Mouse (Mus musculus) midbrain, embryonic 16.5 days (tissue): ENCODE data around the gene Caskin1. TPM values are rescaled to one million over a fixed set of nuclear protein-coding genes. Genes with fewer than 3 reads are reported as not detected.

Experiments
- ATAC-seq: fragments of 200-750 bp; cut with Nextera tagmentation; 2 replicates; pipeline ENCODE4 v1.8.0; 2017; ENCODE audit warnings: moderate TSS enrichment
- H3K27ac ChIP-seq: fragments of 300-500 bp; sonication (generic); 2 replicates; pipeline ENCODE4 v1.5.1; 2014; ENCODE audit warnings: mild to moderate bottlenecking, low read length, mixed read lengths
- H3K27me3 ChIP-seq: fragments of 300-500 bp; sonication (generic); 2 replicates; pipeline ENCODE4 v1.6.1; 2014; ENCODE audit warnings: low read depth, low read length, mixed read lengths; ENCODE audit not compliant: control insufficient read depth, insufficient read depth
- H3K36me3 ChIP-seq: fragments of 300-500 bp; sonication (generic); 2 replicates; pipeline ENCODE4 v1.6.1; 2014; ENCODE audit warnings: mild to moderate bottlenecking, low read length, moderate library complexity, mixed read lengths; ENCODE audit not compliant: control insufficient read depth, insufficient read depth
- H3K4me1 ChIP-seq: fragments of 300-500 bp; sonication (generic); 2 replicates; pipeline ENCODE4 v1.6.1; 2014; ENCODE audit warnings: mild to moderate bottlenecking, low read length, mixed read lengths; ENCODE audit not compliant: control insufficient read depth, insufficient read depth
- H3K4me2 ChIP-seq: fragments of 300-500 bp; sonication (generic); 2 replicates; pipeline ENCODE4 v1.6.1; 2014; ENCODE audit warnings: mild to moderate bottlenecking, low read length, mixed read lengths
- H3K4me3 ChIP-seq: fragments of 300-500 bp; sonication (generic); 2 replicates; pipeline ENCODE4 v1.5.1; 2014; ENCODE audit warnings: low read depth, mild to moderate bottlenecking, low read length, moderate library complexity, mixed read lengths
- H3K9ac ChIP-seq: fragments of 300-500 bp; sonication (generic); 2 replicates; pipeline ENCODE4 v1.6.1; 2014; ENCODE audit warnings: low read depth, low read length, mixed read lengths
- H3K9me3 ChIP-seq: fragments of 300-500 bp; sonication (generic); replicated peaks from 2 replicates; pipeline ENCODE4 v1.6.1; 2014; ENCODE audit warnings: mild to moderate bottlenecking, low read length, mixed read lengths; ENCODE audit not compliant: control insufficient read depth, poor library complexity, severe bottlenecking
- WGBS: fragments of 180-500 bp; shearing (Covaris S2); extraction: QIAGEN DNeasy Blood & Tissue Kit; methylation state at CpG from one replicate; pipeline ENCODE4 v1.1.7; 2014; 5-methylcytosine and 5-hydroxymethylcytosine counted together
- polyA plus RNA-seq: library from polyadenylated mRNA; unstranded; fragments of >200 nt; fragmentation: Nextera tagmentation; extraction: Ambion mirVana; gene quantifications from 2 replicates; pipeline ENCODE4 v1.2.1, GENCODE M21; 2015

Gene Caskin1
- polyA plus RNA-seq, 1 experiment from 2014 or later, result 45.7 TPM

- Histone ChIP-seq H3K9me3 (no peaks in the 10 kb centered on the region), H3K27me3 (no peaks in the 10 kb centered on the region), H3K4me3 (no peak overlapping the region), H3K4me1 (peaks cover 23% of the 10 kb centered on the region), H3K36me3 (no peaks in the 10 kb centered on the region; the same call in 1 of the 2 replicates), H3K4me2 (no peak overlapping the region), H3K27ac (no peak overlapping the region), H3K9ac (no peak overlapping the region)
- WGBS, result 84% methylated on average over 2 of the region's 2 CpGs
- ATAC-seq, result no peak
These were observed 36.3 kb downstream of the Caskin1 start for GRCm38 (mm10) chr17:24524734-24525133.

GRCm38 (mm10) chr17:24527315-24527714 lies 38.9 kb downstream of the Caskin1 start:
- peak overlapping the region; percentile 77 for H3K4me2 ChIP-seq
- peak overlapping the region; percentile 85 for H3K27ac ChIP-seq
- under 1% methylated on average over 19 of the region's 19 CpGs for WGBS
- peaks cover 31% of the 10 kb centered on the region for H3K4me1 ChIP-seq
- no peaks in the 10 kb centered on the region; the same call in 1 of the 2 replicates for H3K27me3 ChIP-seq
- peak overlapping the region; percentile 74 for H3K4me3 ChIP-seq
- ATAC-seq, result 0 out of 2 replicates have a peak, but pooled peaks have one; percentile 0
- H3K9ac ChIP-seq, result peak overlapping the region; percentile 85
- H3K36me3 ChIP-seq, result no peaks in the 10 kb centered on the region; the same call in 1 of the 2 replicates
- no peaks in the 10 kb centered on the region for H3K9me3 ChIP-seq

GRCm38 (mm10) chr17:24527723-24528559 lies 39.5 kb downstream of the Caskin1 start, which contains the start of gene Traf7:
TSS of gene Traf7 (minus strand) at chr17:24527938.
- Histone ChIP-seq H3K9ac (peak within 1 kb of the TSS; percentile 85), H3K4me3 (peak within 1 kb of the TSS; percentile 74), H3K27me3 (no peaks in the 10 kb centered on the region; the same call in 1 of the 2 replicates), H3K4me2 (peak within 1 kb of the TSS; percentile 94), H3K4me1 (peaks cover 35% of the 10 kb centered on the region), H3K36me3 (no peaks in the 10 kb centered on the region; the same call in 1 of the 2 replicates), H3K27ac (peak within 1 kb of the TSS; percentile 85), H3K9me3 (no peaks in the 10 kb centered on the region)
- WGBS, result under 1% methylated on average over 40 of the region's 40 CpGs
- ATAC-seq, result peak; percentile 97

- H3K4me2 ChIP-seq, result peak overlapping the region; percentile 94
- no peaks in the 10 kb centered on the region; the same call in 1 of the 2 replicates for H3K27me3 ChIP-seq
- H3K4me3 ChIP-seq, result peak overlapping the region; percentile 48
- no peak for ATAC-seq
- 0% methylated on average over 8 of the region's 8 CpGs for WGBS
- peak overlapping the region; percentile 77 for H3K27ac ChIP-seq
- peaks cover 41% of the 10 kb centered on the region for H3K4me1 ChIP-seq
- H3K36me3 ChIP-seq, result no peaks in the 10 kb centered on the region; the same call in 1 of the 2 replicates
- H3K9ac ChIP-seq, result peak overlapping the region; percentile 64
- H3K9me3 ChIP-seq, result no peaks in the 10 kb centered on the region
These were observed 40.1 kb downstream of the Caskin1 start for GRCm38 (mm10) chr17:24528560-24528918.

- Histone ChIP-seq H3K27me3 (no peaks in the 10 kb centered on the region; the same call in 1 of the 2 replicates), H3K4me3 (peak overlapping the region; percentile 48), H3K27ac (peak overlapping the region; percentile 77; the same call in 1 of the 2 replicates), H3K4me2 (peak overlapping the region; percentile 94), H3K36me3 (no peaks in the 10 kb centered on the region; the same call in 1 of the 2 replicates), H3K9ac (peak overlapping the region; percentile 64), H3K4me1 (peaks cover 41% of the 10 kb centered on the region), H3K9me3 (no peaks in the 10 kb centered on the region)
- WGBS, result under 1% methylated on average over 4 of the region's 4 CpGs
- ATAC-seq, result no peak
These were observed 40.6 kb downstream of the Caskin1 start for GRCm38 (mm10) chr17:24529007-24529451.

GRCm38 (mm10) chr17:24529883-24530282 lies 41.5 kb downstream of the Caskin1 start:
- Histone ChIP-seq H3K4me3 (peak overlapping the region; percentile 48), H3K27me3 (no peaks in the 10 kb centered on the region; the same call in 1 of the 2 replicates), H3K27ac (no peak overlapping the region), H3K36me3 (no peaks in the 10 kb centered on the region; the same call in 1 of the 2 replicates), H3K4me1 (peaks cover 41% of the 10 kb centered on the region), H3K9me3 (no peaks in the 10 kb centered on the region), H3K4me2 (peak overlapping the region; percentile 94), H3K9ac (peak overlapping the region; percentile 64)
- WGBS, result 25% methylated on average over 5 of the region's 5 CpGs
- ATAC-seq, result no peak

- 37% methylated on average over 8 of the region's 8 CpGs for WGBS
- H3K4me3 ChIP-seq, result no peak overlapping the region
- H3K27me3 ChIP-seq, result no peaks in the 10 kb centered on the region; the same call in 1 of the 2 replicates
- H3K4me2 ChIP-seq, result peak overlapping the region; percentile 94; the same call in 1 of the 2 replicates
- no peaks in the 10 kb centered on the region for H3K9me3 ChIP-seq
- peaks cover 41% of the 10 kb centered on the region for H3K4me1 ChIP-seq
- no peak overlapping the region for H3K27ac ChIP-seq
- H3K9ac ChIP-seq, result peak overlapping the region; percentile 64; the same call in 1 of the 2 replicates
- ATAC-seq, result no peak
- H3K36me3 ChIP-seq, result no peaks in the 10 kb centered on the region; the same call in 1 of the 2 replicates
These were observed 42.1 kb downstream of the Caskin1 start for GRCm38 (mm10) chr17:24530361-24531050.

GRCm38 (mm10) chr17:24531064-24531463 lies 42.7 kb downstream of the Caskin1 start:
- Histone ChIP-seq H3K4me1 (peaks cover 41% of the 10 kb centered on the region), H3K27me3 (no peaks in the 10 kb centered on the region; the same call in 1 of the 2 replicates), H3K4me3 (no peak overlapping the region), H3K9ac (no peak overlapping the region; the same call in 1 of the 2 replicates), H3K27ac (no peak overlapping the region), H3K4me2 (no peak overlapping the region), H3K9me3 (no peaks in the 10 kb centered on the region), H3K36me3 (no peaks in the 10 kb centered on the region; the same call in 1 of the 2 replicates)
- WGBS, result 78% methylated on average over 3 of the region's 3 CpGs
- no peak for ATAC-seq
